Mouse (Mus musculus) liver, postnatal 0 days (tissue): Measurements from ENCODE around the gene Rcn2.

Source experiments
- CTCF ChIP-seq: sonication (generic); IDR thresholded peaks from 2 replicates; pipeline ENCODE4 v1.5.1; 2016; ENCODE audit warnings: antibody characterized with exemption, low read depth
- EP300 ChIP-seq: IDR thresholded peaks from 2 replicates; pipeline ENCODE4 v1.6.1; 2016; ENCODE audit warnings: antibody characterized with exemption, low read depth, mild to moderate bottlenecking

- no peak for TF ChIP-seq CTCF
- no peak for TF ChIP-seq EP300
Measured at GRCm38 (mm10) chr9:56072861-56073260, 31.2 kb downstream of the Rcn2 start.
